Mouse (Mus musculus): ENCODE measurements around the gene Gm13691. TPM values are rescaled to one million over a fixed set of nuclear protein-coding genes. Genes with fewer than 3 reads are reported as not detected.
"Not testable (repeated sequence)": the region's sequence is repeated elsewhere in the genome, so short reads cannot be mapped to it uniquely, and the experiment has no call there.

Gene Gm13691
- polyA plus RNA-seq, 1 experiment, result not detected

- H3K4me1 ChIP-seq (ENCODE audit: control insufficient read depth, insufficient read depth, low read length), result peaks cover 2% of the 10 kb centered on the region
- no peak overlapping the region for H3K27ac ChIP-seq (ENCODE audit: insufficient read depth, low read length)
- TF ChIP-seq CTCF (IDR thresholded peaks at IDR 0.05; ENCODE audit: extremely low read depth, insufficient read depth, low read length) (no peak), POLR2A (IDR thresholded peaks at IDR 0.05; ENCODE audit: extremely low read depth, insufficient read depth, low read length) (no peak)
- no peak overlapping the region for H3K4me3 ChIP-seq (ENCODE audit: insufficient read depth, low read length)
Observed at GRCm38 (mm10) chr2:84008913-84009312, 18.6 kb downstream of the Gm13691 start.

GRCm38 (mm10) chr2:84009818-84010217, 19.5 kb downstream of the Gm13691 start:
- Histone ChIP-seq H3K4me1 (ENCODE audit: control insufficient read depth, insufficient read depth, low read length) (peaks cover 2% of the 10 kb centered on the region), H3K27ac (ENCODE audit: insufficient read depth, low read length) (no peak overlapping the region), H3K4me3 (ENCODE audit: insufficient read depth, low read length) (no peak overlapping the region)
- TF ChIP-seq CTCF (IDR thresholded peaks at IDR 0.05; ENCODE audit: extremely low read depth, insufficient read depth, low read length) (no peak), POLR2A (IDR thresholded peaks at IDR 0.05; ENCODE audit: extremely low read depth, insufficient read depth, low read length) (no peak)

GRCm38 (mm10) chr2:84014572-84014971, 24.2 kb downstream of the Gm13691 start:
- no peak for TF ChIP-seq POLR2A (IDR thresholded peaks at IDR 0.05; ENCODE audit: extremely low read depth, insufficient read depth, low read length)
- Histone ChIP-seq H3K4me1 (ENCODE audit: control insufficient read depth, insufficient read depth, low read length) (no peaks in the 10 kb centered on the region), H3K27ac (ENCODE audit: insufficient read depth, low read length) (no peak overlapping the region), H3K4me3 (ENCODE audit: insufficient read depth, low read length) (no peak overlapping the region)

- not testable (repeated sequence) for H3K4me1 ChIP-seq (ENCODE audit: control insufficient read depth, insufficient read depth, low read length); H3K4me3 ChIP-seq (ENCODE audit: insufficient read depth, low read length); H3K27ac ChIP-seq (ENCODE audit: insufficient read depth, low read length)
Observed at GRCm38 (mm10) chr2:84016291-84016690, 25.9 kb downstream of the Gm13691 start.

GRCm38 (mm10) chr2:84018330-84018729, 28.0 kb downstream of the Gm13691 start:
- H3K4me3 ChIP-seq (ENCODE audit: insufficient read depth, low read length), result no peak overlapping the region
- H3K27ac ChIP-seq (ENCODE audit: insufficient read depth, low read length), result no peak overlapping the region
- peaks cover 2% of the 10 kb centered on the region; the same call in 1 of the 2 replicates for H3K4me1 ChIP-seq (ENCODE audit: control insufficient read depth, insufficient read depth, low read length)
- no peak for TF ChIP-seq CTCF (IDR thresholded peaks at IDR 0.05; ENCODE audit: extremely low read depth, insufficient read depth, low read length)
- TF ChIP-seq POLR2A (IDR thresholded peaks at IDR 0.05; ENCODE audit: extremely low read depth, insufficient read depth, low read length), result no peak

- peaks cover 4% of the 10 kb centered on the region; the same call in 1 of the 2 replicates for H3K4me1 ChIP-seq (ENCODE audit: control insufficient read depth, insufficient read depth, low read length)
- TF ChIP-seq CTCF (IDR thresholded peaks at IDR 0.05; ENCODE audit: extremely low read depth, insufficient read depth, low read length) (no peak), POLR2A (IDR thresholded peaks at IDR 0.05; ENCODE audit: extremely low read depth, insufficient read depth, low read length) (no peak)
- H3K27ac ChIP-seq (ENCODE audit: insufficient read depth, low read length), result no peak overlapping the region
- H3K4me3 ChIP-seq (ENCODE audit: insufficient read depth, low read length), result no peak overlapping the region
Observed at GRCm38 (mm10) chr2:84019519-84020305, 29.4 kb downstream of the Gm13691 start.

GRCm38 (mm10) chr2:84021930-84022329, 31.6 kb downstream of the Gm13691 start:
- H3K4me3 ChIP-seq (ENCODE audit: insufficient read depth, low read length), result no peak overlapping the region
- no peak overlapping the region for H3K27ac ChIP-seq (ENCODE audit: insufficient read depth, low read length)
- TF ChIP-seq POLR2A (IDR thresholded peaks at IDR 0.05; ENCODE audit: extremely low read depth, insufficient read depth, low read length) (no peak), CTCF (IDR thresholded peaks at IDR 0.05; ENCODE audit: extremely low read depth, insufficient read depth, low read length) (no peak)
- H3K4me1 ChIP-seq (ENCODE audit: control insufficient read depth, insufficient read depth, low read length), result peaks cover 4% of the 10 kb centered on the region; the same call in 1 of the 2 replicates

- Histone ChIP-seq H3K27ac (ENCODE audit: insufficient read depth, low read length) (no peak overlapping the region), H3K4me3 (ENCODE audit: insufficient read depth, low read length) (no peak overlapping the region)
- no peak for TF ChIP-seq POLR2A (IDR thresholded peaks at IDR 0.05; ENCODE audit: extremely low read depth, insufficient read depth, low read length)
- TF ChIP-seq CTCF (IDR thresholded peaks at IDR 0.05; ENCODE audit: extremely low read depth, insufficient read depth, low read length), result no peak
Observed at GRCm38 (mm10) chr2:84022905-84023304, 32.6 kb downstream of the Gm13691 start.

GRCm38 (mm10) chr2:84023319-84023718, 33.0 kb downstream of the Gm13691 start:
- Histone ChIP-seq H3K4me1 (ENCODE audit: control insufficient read depth, insufficient read depth, low read length) (peaks cover 4% of the 10 kb centered on the region; the same call in 1 of the 2 replicates), H3K27ac (ENCODE audit: insufficient read depth, low read length) (no peak overlapping the region), H3K4me3 (ENCODE audit: insufficient read depth, low read length) (no peak overlapping the region)
- TF ChIP-seq CTCF (IDR thresholded peaks at IDR 0.05; ENCODE audit: extremely low read depth, insufficient read depth, low read length) (no peak), POLR2A (IDR thresholded peaks at IDR 0.05; ENCODE audit: extremely low read depth, insufficient read depth, low read length) (no peak)

More at GRCm38 (mm10) chr2:84022905-84023304, 32.6 kb downstream of the Gm13691 start:
- peaks cover 4% of the 10 kb centered on the region; the same call in 1 of the 2 replicates for H3K4me1 ChIP-seq (ENCODE audit: control insufficient read depth, insufficient read depth, low read length)

- Histone ChIP-seq H3K4me3 (ENCODE audit: insufficient read depth, low read length) (no peak overlapping the region), H3K27ac (ENCODE audit: insufficient read depth, low read length) (no peak overlapping the region), H3K4me1 (ENCODE audit: control insufficient read depth, insufficient read depth, low read length) (peaks cover 4% of the 10 kb centered on the region; the same call in 1 of the 2 replicates)
- TF ChIP-seq POLR2A (IDR thresholded peaks at IDR 0.05; ENCODE audit: extremely low read depth, insufficient read depth, low read length) (no peak), CTCF (IDR thresholded peaks at IDR 0.05; ENCODE audit: extremely low read depth, insufficient read depth, low read length) (no peak)
Observed at GRCm38 (mm10) chr2:84025217-84025616, 34.9 kb downstream of the Gm13691 start.

All from cortical plate, adult 2 months (tissue).